Mouse (Mus musculus) liver, postnatal 0 days (tissue): ENCODE data around the gene Arhgap45. TPM values are rescaled to one million over a fixed set of nuclear protein-coding genes. Genes with fewer than 3 reads are reported as not detected.

Experiments
- ATAC-seq: fragments of 200-750 bp; cut with Nextera tagmentation; 2 replicates; pipeline ENCODE4 v1.8.0; 2017; ENCODE audit warnings: mild to moderate bottlenecking, moderate library complexity
- DNase-seq: peaks from one replicate; pipeline ENCODE4 v3.0.0-alpha.2; 2016
- H3K27ac ChIP-seq: fragments of 300-500 bp; sonication (generic); 2 replicates; pipeline ENCODE4 v1.5.1; 2014; ENCODE audit warnings: antibody characterized with exemption, moderate library complexity, mild to moderate bottlenecking, low read depth
- H3K27me3 ChIP-seq: fragments of 300-500 bp; sonication (generic); 2 replicates; pipeline ENCODE4 v1.6.1; 2014; ENCODE audit warnings: low read length, control low read depth, mixed read lengths; ENCODE audit not compliant: insufficient read depth
- H3K36me3 ChIP-seq: fragments of 300-500 bp; sonication (generic); replicated peaks from 2 replicates; pipeline ENCODE4 v1.6.1; 2014; ENCODE audit warnings: mild to moderate bottlenecking, control low read depth, low read length, moderate library complexity, mixed read lengths; ENCODE audit not compliant: insufficient read depth
- H3K4me1 ChIP-seq: fragments of 300-500 bp; sonication (generic); 2 replicates; pipeline ENCODE4 v1.6.1; 2014; ENCODE audit warnings: antibody characterized with exemption, mild to moderate bottlenecking, control low read depth; ENCODE audit not compliant: insufficient read depth
- H3K4me2 ChIP-seq: fragments of 300-500 bp; sonication (generic); 2 replicates; pipeline ENCODE4 v1.6.1; 2014; ENCODE audit warnings: low read depth, mild to moderate bottlenecking, low read length, moderate library complexity, mixed read lengths
- H3K4me3 ChIP-seq: fragments of 300-500 bp; sonication (generic); 2 replicates; pipeline ENCODE4 v1.5.1; 2014; ENCODE audit warnings: low read depth, low read length
- H3K9ac ChIP-seq: fragments of 300-500 bp; sonication (generic); replicated peaks from 2 replicates; pipeline ENCODE4 v1.6.1; 2014; ENCODE audit warnings: mild to moderate bottlenecking, moderate library complexity
- H3K9me3 ChIP-seq: fragments of 300-500 bp; sonication (generic); 2 replicates; pipeline ENCODE4 v1.6.1; 2016; ENCODE audit warnings: mild to moderate bottlenecking, control low read depth, low read length, mixed read lengths
- CTCF ChIP-seq: sonication (generic); IDR thresholded peaks from 2 replicates; pipeline ENCODE4 v1.5.1; 2016; ENCODE audit warnings: antibody characterized with exemption, low read depth
- EP300 ChIP-seq: IDR thresholded peaks from 2 replicates; pipeline ENCODE4 v1.6.1; 2016; ENCODE audit warnings: antibody characterized with exemption, low read depth, mild to moderate bottlenecking
- WGBS: fragments of 180-500 bp; shearing (Covaris S2); extraction: QIAGEN DNeasy Blood & Tissue Kit; methylation state at CpG from one replicate; pipeline ENCODE4 v1.1.7; 2014; ENCODE audit not compliant: insufficient replicate concordance; 5-methylcytosine and 5-hydroxymethylcytosine counted together
- polyA plus RNA-seq: library from polyadenylated mRNA; unstranded; fragments of >200 nt; fragmentation: Nextera tagmentation; extraction: Ambion mirVana; gene quantifications from 2 replicates; pipeline ENCODE4 v1.2.1, GENCODE M21; 2015

The Arhgap45 gene
- polyA plus RNA-seq, 1 experiment from 2014 or later = 14.2 TPM

- Histone ChIP-seq H3K9me3 (no peaks in the 10 kb centered on the region), H3K4me3 (no peak overlapping the region), H3K27me3 (peaks cover 4% of the 10 kb centered on the region; the same call in 1 of the 2 replicates), H3K9ac (no peak overlapping the region), H3K4me1 (peaks cover 17% of the 10 kb centered on the region), H3K36me3 (peaks cover 56% of the 10 kb centered on the region), H3K27ac (no peak overlapping the region; the same call in 1 of the 2 replicates), H3K4me2 (no peak overlapping the region)
- ATAC-seq (no peak), DNase-seq (no peak)
- TF ChIP-seq CTCF (no peak), EP300 (no peak)
- 58% methylated on average over 4 of the region's 4 CpGs for WGBS
These were observed 8.5 kb downstream of the Arhgap45 start for GRCm38 (mm10) chr10:80025044-80025347.

GRCm38 (mm10) chr10:80025463-80025862 is 9.0 kb downstream of the Arhgap45 start:
- ATAC-seq (no peak), DNase-seq (no peak)
- TF ChIP-seq EP300 (no peak), CTCF (no peak)
- no peak overlapping the region for H3K27ac ChIP-seq
- H3K36me3 ChIP-seq = peaks cover 57% of the 10 kb centered on the region
- no peaks in the 10 kb centered on the region for H3K9me3 ChIP-seq
- peaks cover under 1% of the 10 kb centered on the region; the same call in 1 of the 2 replicates for H3K27me3 ChIP-seq
- H3K4me3 ChIP-seq = no peak overlapping the region
- no peak overlapping the region for H3K9ac ChIP-seq
- peaks cover 17% of the 10 kb centered on the region for H3K4me1 ChIP-seq
- H3K4me2 ChIP-seq = no peak overlapping the region
- WGBS = 75% methylated on average over 10 of the region's 10 CpGs

GRCm38 (mm10) chr10:80025889-80026288 is 9.4 kb downstream of the Arhgap45 start:
- no peak for TF ChIP-seq EP300
- no peak for TF ChIP-seq CTCF
- peak; percentile 67 for DNase-seq
- no peaks in the 10 kb centered on the region for H3K27me3 ChIP-seq
- H3K36me3 ChIP-seq = peaks cover 57% of the 10 kb centered on the region
- no peak overlapping the region for H3K4me2 ChIP-seq
- H3K4me1 ChIP-seq = peaks cover 17% of the 10 kb centered on the region
- 63% methylated on average over 12 of the region's 12 CpGs for WGBS
- no peak overlapping the region for H3K9ac ChIP-seq
- H3K4me3 ChIP-seq = no peak overlapping the region
- ATAC-seq = 0 out of 2 replicates have a peak, but pooled peaks have one; percentile 17
- H3K27ac ChIP-seq = no peak overlapping the region
- no peaks in the 10 kb centered on the region for H3K9me3 ChIP-seq

- H3K36me3 ChIP-seq = peaks cover 53% of the 10 kb centered on the region
- no peak overlapping the region for H3K27ac ChIP-seq
- no peak for TF ChIP-seq EP300
- no peak for ATAC-seq
- H3K4me1 ChIP-seq = peaks cover 27% of the 10 kb centered on the region
- DNase-seq = peak; percentile 55
- WGBS = 70% methylated on average over 20 of the region's 20 CpGs
- H3K4me2 ChIP-seq = no peak overlapping the region
- no peak overlapping the region for H3K4me3 ChIP-seq
- H3K9ac ChIP-seq = no peak overlapping the region
- no peaks in the 10 kb centered on the region for H3K9me3 ChIP-seq
- no peaks in the 10 kb centered on the region for H3K27me3 ChIP-seq
These were observed 11.4 kb downstream of the Arhgap45 start for GRCm38 (mm10) chr10:80027681-80028520.

- no peak overlapping the region for H3K4me3 ChIP-seq
- H3K4me1 ChIP-seq = peaks cover 32% of the 10 kb centered on the region
- H3K9ac ChIP-seq = no peak overlapping the region
- peaks cover 53% of the 10 kb centered on the region for H3K36me3 ChIP-seq
- TF ChIP-seq CTCF = no peak
- no peak for TF ChIP-seq EP300
- H3K9me3 ChIP-seq = no peaks in the 10 kb centered on the region
- ATAC-seq = no peak
- H3K27me3 ChIP-seq = no peaks in the 10 kb centered on the region
- DNase-seq = no peak
- 91% methylated on average over 13 of the region's 13 CpGs for WGBS
- no peak overlapping the region for H3K4me2 ChIP-seq
- H3K27ac ChIP-seq = no peak overlapping the region
These were observed 12.0 kb downstream of the Arhgap45 start for GRCm38 (mm10) chr10:80028521-80028846.

GRCm38 (mm10) chr10:80030191-80030590 is 13.7 kb downstream of the Arhgap45 start:
- Histone ChIP-seq H3K27ac (no peak overlapping the region), H3K9ac (no peak overlapping the region), H3K4me2 (no peak overlapping the region), H3K9me3 (no peaks in the 10 kb centered on the region), H3K4me1 (peaks cover 26% of the 10 kb centered on the region), H3K4me3 (no peak overlapping the region), H3K27me3 (no peaks in the 10 kb centered on the region), H3K36me3 (peaks cover 54% of the 10 kb centered on the region)
- TF ChIP-seq EP300 (no peak), CTCF (no peak)
- DNase-seq (no peak), ATAC-seq (no peak)
- 78% methylated on average over 9 of the region's 9 CpGs for WGBS
